Mouse (Mus musculus) layer of hippocampus, postnatal 14 days (tissue): ENCODE data around the gene Ccdc191. TPM values are rescaled to one million over a fixed set of nuclear protein-coding genes. Genes with fewer than 3 reads are reported as not detected.

Source experiments
- DNase-seq, 2 experiments: peaks; one replicate each; pipeline ENCODE4 v3.0.0; 2021 to 2022; ENCODE audit warnings: low spot score in 2 of 2, mixed read lengths in 1 of 2
- long read RNA-seq, 2 experiments: library from polyadenylated mRNA; stranded (forward); transcript quantifications; one replicate each; pipeline ENCODE4 v2.0.0; 2021
- total RNA-seq, 2 experiments: library from RNA; stranded (reverse); gene quantifications; 2 replicates each; pipeline ENCODE4 v1.2.3; 2021

The Ccdc191 gene
- 1 to 10 TPM; 2.2 to 7.8 TPM for total RNA-seq
- long read RNA-seq, experiment 1, partial matches to known transcripts, result 2 of 4 reads
- long read RNA-seq, experiment 1, other reads (novel, unspliced or antisense), result 2 of 4 reads
- long read RNA-seq, experiment 2, partial matches to known transcripts, result 0 of 3 reads
- long read RNA-seq, experiment 2, other reads (novel, unspliced or antisense), result 2 of 3 reads

DNA sequence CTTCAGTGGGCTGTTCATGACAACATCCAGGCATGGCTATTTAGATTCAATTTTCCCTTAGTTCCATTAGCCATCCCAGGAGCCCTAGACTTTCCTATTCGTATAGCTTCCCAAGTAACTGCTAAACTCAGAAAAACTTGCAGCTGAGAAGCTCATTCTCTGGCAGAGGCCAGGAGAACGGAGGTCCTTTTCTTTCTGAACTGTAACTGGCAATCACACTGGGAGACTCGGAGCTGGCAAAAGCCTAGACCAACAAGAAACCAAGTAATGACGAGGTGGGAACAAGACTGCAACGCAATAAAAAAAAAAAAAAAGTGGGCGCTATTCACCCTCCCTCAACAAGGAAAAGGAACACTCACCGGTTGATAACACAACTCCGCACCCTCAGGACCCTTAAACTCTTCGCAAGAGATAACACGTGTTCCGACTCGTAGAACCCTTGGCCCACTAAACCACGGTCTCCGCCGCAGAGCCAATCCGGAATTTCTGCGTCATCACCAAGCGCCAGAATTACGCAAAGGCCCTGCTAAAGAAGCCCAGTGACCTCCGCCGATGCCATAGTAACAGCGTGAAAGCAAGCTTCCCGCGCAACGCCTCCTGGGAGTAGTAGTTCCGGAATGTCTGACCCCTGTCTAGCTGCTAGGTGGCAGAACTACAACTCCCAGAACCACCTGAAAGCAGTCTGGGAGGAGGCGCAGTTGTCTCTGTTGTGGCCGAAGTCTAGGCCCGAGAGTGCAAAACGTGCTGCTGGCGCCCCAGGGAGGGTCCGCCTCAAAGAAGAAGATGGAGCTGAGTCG is at the start of gene Ccdc191:
TSS of gene Ccdc191 (plus strand) at position 593 of the 797 bp plus-strand sequence.
- DNase-seq, result peak; percentile 98 to 100

DNA sequence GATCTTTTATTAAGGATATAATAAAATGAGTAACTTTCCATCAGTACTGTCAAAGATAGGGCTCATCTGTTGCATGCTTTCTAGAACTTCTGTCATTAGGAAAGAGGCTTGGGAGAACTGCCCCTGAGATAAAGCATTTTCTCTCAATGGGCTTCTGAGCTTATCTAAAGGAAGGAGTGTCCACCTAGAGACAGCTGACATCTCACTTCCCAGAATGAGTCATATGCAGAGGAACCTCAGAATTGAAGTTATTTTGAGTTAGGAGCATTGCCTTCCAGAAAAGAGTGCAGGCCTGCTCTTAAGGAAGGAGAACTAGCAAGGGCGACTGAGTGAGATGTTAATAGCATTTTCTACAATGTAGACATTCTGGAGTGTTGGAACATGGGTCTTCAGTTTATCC is 48.4 kb upstream of the Ccdc191 start:
- DNase-seq, result no peak

DNA sequence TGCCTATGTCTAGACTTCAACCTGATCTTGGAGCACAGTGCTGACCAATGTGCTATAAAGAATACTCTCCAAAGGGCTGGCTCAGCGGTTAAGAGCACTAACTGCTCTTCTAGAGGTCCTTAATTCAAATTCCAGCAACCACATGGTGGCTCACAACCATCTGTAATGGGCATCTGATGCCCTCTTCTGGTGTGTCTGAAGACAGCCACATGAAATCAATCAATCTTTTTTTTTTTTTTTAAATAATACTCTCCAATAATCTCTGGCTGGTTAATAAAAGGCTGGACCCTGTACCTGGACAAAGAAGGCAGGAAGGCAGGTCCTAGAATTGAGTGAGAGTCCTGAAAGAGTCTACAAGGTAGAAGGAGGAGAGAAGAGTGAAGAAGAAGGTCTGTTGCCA is 39.8 kb upstream of the Ccdc191 start:
- DNase-seq, result no peak

DNA sequence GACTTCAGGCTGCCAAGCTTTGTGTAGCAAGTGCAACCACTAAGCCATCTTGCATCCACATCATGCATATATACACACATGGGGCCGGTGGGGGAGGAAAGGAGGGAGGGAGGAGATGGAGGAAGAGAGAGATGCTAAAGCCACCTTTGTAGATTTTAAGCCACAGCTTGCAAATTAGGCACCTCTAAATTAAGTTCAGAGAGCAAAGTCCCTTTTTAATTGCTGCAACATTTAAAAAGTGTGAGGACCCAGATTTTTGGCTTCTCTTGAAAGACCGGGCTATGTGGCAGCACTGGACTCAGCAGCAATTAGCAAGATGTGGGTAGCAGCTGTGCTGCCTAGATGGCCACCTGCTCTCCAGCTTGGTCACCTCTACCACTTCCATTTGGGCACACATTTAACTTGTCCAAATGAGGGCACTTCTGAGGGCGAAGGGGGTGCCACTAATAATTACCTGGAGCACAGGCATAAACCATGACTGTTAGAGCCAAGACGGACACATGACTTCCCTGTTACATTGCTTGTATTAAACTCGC is 30.6 kb upstream of the Ccdc191 start:
- peak in 1 of 2 experiments; percentile 29 for DNase-seq

DNA sequence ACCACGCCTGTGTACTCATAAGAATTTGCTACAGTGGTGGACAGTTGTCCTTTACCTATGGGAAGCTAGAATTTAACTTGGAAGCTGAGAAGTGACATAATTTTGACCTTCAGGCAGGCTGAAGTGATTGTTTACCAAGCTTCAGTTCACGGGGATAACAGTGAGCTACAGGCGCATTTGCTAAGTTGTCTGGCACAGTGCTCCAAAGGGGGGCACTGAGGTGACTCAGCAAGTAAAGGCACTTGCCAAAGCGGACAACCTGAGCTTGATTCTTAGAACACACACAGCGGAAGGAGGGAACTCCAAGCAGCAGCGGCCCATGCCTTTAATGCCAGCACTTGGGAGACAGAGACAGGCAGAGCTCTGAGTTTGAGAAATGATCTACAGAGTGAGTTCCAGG is 29.0 kb upstream of the Ccdc191 start:
- DNase-seq, result no peak

DNA sequence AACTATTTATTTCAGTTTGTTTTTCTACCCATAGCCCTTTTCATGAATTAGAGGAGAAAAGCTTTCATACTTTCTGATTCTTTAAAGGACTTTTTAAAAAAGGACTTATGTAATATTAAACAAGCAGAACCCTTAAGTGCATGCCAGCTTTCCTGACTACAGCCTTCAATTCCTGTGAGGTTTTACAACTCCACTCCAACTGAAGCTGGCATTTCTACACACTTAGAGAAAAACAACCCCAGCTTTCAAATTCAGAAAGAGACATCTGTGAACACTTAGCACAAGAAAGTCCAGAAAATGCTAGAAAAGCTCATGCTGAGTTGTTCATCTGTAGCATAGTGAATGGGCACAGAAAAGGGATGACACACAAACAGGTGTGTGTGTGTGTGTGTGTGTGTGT is 19.8 kb upstream of the Ccdc191 start:
- DNase-seq, result peak in 1 of 2 experiments; percentile 48

DNA sequence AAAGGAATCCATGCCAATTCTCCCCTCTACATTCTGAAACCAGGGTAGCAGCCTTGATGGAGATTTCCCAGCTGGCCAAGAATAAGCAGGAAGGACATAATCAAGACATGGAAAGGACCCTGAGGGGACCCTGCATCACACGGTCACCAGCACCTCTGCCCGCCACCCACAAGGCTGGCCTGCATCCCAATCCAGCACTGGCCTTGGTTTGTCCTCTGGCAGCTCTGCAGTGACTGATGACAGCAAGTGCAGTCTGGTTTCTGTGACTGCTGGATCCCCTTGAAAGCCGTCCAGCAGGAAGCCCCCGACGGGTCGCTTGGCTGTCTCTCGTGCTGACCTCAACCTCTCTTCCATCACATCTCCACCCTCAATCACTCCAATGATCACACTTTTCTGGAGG is 18.2 kb upstream of the Ccdc191 start:
- no peak for DNase-seq

DNA sequence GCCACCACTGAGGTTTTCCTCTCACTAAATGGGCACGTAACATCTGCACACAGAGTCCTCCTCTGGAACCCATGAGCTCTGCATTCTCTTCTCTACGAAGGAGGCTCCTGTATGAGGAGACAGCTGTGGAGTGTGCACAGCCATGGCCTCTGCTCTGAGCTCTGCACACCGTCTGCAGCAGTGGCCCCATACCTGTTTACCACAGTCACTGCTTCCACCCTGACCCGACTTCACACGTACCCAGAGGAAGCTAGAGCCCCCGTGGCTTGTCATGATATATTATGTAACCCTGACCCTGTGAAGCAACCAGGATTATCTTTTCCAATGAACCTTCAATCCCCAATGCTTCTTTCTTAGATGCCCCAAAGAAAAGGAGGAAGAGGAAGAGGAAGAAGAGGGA is 9.8 kb upstream of the Ccdc191 start:
- DNase-seq, result no peak

DNA sequence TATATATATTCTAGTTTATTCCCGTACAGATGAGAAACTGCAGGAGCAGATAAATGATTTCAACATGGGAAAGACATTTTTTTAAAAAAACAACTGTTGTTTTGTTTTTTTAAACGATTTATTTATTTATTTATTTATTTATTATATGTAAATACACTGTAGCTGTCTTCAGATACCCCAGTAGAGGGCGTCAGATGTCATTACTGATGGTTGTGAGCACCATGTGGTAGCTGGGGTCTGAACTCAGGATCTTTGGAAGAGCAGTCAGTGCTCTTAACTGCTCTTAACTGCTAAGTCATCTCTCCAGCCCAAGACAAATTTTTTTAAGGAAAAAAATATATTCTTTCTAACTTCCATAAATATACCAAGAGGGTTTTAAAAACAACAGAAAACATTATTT is 8.0 kb upstream of the Ccdc191 start:
- DNase-seq, result no peak

DNA sequence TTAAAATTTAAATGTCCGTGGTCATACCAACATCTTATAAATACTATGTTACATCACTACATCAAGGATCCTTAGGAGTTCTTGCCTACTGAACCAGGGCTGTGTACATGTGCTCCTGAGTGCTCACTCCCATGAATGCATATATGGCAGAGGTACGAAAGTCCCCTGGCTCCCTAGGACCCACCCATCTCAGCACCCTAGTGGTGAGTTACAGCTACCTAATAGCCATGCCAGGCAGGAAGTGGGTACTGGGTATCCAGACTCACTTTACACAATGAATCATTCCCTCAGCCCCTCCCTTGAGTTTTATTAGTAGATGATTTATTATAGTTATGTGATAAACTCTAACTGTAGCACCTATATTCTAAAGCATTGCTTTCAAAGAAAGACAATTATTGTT is 7.3 kb upstream of the Ccdc191 start:
- no peak for DNase-seq

DNA sequence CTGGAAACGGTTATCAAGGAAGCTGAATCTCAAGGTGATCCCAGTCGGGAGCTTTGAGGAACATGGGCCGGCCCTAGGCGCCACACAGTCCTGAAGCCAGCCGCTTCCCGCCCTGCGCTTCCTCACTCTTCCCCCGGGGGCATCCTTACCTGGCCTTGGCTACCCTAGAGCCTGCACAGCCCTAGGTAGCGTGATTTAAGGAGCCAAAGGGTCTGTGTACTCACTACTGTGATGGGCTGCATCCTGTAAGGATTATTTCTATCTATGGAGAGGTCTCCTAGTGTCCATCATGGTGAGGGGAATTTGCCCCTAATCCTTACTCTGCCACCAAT is 371 bp downstream of the Ccdc191 start:
- DNase-seq, result no peak

DNA sequence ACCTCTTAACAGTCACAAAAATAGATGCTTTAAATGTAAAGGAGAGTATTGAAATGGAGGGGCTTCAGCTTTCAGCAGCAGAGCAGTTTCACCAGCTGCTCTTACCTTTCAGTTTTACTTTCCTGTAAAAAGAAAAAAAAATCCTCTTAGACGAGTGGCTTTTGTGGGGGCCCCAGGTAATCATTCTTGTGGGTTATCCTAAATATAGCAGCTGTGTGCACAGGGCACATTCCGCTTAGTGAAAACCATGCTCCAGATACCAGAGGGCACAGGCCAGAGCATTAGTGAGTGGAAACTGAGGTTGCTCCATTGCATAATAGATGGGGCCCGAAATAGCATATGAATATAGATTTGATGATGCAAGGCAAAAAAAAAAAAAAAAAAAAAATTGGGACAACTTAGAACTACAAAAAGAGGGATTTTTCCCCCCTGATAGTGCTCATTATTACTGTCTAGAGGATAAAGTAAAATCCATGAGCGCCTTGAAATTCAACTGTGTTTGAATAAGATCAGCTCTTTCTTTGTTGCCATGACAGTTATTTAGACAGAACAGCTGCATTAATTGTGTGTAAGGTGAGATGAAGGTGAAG is 1.2 kb downstream of the Ccdc191 start:
- DNase-seq, result no peak

DNA sequence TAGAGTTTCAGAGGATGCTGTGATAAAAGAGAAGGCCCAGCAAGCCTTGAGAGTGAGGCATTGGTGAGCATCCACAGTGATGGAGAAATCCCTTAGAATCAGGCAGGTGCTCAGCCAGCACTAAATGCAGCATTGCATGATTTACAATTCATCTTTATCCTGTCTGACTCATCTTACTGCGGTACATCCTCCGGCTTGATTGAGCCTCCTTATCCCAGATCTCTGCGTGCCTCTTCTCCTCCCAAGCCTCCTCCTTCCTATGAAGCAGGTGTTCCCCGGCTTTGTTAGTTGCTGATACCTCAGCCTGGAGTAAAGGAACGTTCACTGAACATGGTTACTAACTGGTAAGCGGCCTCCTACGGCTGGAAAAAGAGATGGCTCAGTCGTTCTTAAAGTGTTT is 4.9 kb downstream of the Ccdc191 start:
- DNase-seq, result no peak

DNA sequence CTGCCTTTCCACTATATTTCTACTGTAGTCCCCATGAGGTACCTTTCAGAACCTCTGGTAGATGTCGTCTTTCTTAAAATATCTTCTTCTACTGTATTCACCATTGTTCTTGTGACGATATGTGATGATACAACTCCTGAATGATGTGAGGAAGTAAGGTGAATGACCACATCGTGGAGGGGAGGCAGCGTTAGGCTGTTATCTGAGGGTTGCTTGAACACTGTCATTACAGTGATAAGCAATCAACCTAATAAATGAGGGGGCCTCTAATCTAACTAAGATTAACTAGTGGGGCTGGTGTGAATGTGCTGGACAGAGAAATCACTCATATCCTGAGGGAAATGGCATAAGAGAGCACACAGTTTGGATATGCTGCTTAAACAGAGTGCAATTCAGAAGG is 10.5 kb downstream of the Ccdc191 start:
- DNase-seq, result no peak

DNA sequence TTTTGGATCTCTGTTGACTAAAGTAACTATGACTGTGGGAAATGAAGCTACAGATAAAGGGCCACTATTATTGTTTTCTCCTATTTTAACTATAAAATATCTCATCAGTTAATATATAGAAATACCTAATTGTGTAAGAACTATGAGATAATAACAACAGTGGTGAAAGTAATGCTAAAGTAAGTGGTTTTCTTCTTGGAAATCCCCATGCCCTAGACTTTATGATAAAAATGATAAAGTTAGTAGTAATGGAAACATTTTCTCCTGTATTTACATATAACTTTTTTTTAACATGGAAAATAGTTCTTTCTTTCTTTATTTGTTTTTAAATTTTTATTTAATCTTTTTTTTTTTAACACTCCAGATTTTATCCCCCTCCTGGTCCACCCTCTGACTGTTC is 11.0 kb downstream of the Ccdc191 start:
- no peak for DNase-seq

DNA sequence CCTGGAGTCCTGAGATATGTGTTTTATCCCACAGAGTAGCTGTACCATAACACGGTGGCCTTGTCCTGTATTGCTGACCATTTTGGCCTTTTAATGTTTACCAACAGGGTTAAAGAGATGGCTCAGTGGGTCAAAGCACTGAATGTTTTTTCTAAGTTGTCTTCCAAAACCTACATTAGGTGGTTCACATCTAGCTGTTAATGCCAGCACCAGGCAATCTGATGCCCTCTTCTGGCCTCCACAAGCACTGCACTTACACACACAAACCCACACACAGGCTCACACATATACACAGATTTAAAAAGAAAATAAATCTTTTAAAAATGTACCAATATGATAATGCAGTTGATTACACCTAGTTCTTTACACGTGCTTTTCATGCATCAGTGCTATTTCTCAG is 19.3 kb downstream of the Ccdc191 start:
- no peak for DNase-seq

DNA sequence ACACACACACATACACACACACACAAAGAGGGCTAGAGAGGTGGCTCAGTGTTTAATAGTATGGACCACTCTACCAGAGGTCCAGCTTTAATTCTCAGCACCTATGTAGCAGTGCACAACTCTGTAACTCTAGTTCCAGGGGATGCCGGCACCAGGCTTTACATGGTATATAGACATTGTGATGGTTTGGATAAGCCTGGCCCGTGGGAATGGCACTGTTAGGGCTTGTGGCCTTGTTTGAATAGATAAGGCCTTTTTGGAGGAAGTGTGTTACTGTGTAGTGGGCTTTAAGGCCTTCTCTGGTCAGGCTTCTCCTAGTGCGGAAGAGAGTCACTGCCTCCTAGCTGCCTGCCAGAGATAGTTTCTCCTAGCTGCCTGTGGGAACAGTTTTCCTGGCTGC is 29.3 kb downstream of the Ccdc191 start:
- no peak for DNase-seq

DNA sequence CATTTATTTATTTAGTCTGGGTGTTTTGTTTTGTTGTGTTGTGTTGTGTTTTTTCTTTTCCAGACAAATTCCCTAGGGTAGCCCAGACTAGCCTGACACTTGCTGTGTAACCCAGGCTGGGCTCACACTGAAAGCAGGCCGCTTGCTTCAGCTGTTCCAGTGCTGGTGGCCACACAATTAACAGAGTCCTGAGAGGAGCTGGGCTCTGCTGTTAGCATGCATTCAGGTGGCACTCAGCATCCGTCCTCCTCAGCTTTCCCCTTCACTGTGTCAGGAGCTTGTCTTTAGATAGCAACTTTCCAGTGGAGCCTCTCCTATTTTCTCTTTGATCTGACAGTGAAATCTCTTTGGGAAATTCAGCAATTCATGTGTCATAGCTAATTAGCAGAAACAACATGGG is 32.4 kb downstream of the Ccdc191 start:
- no peak for DNase-seq

DNA sequence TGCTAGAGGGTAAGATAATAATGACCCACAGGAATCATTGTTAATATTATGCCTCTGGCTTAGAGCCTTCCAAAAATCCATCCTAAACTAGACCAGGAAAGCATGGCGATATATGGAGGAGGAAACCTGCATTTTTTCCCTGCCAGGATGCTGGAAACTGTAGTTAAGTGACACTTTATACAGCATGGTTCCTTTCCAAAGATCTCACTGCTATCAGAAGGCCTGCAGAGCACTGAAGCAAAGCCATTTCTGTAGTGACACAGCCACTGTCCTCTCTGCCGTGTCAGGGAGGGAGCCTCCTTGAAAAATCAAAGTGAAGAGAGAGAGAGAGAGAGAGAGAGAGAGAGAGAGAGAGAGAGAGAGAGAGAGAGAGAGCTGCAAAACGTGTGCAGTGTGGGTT is 33.0 kb downstream of the Ccdc191 start:
- DNase-seq, result no peak

DNA sequence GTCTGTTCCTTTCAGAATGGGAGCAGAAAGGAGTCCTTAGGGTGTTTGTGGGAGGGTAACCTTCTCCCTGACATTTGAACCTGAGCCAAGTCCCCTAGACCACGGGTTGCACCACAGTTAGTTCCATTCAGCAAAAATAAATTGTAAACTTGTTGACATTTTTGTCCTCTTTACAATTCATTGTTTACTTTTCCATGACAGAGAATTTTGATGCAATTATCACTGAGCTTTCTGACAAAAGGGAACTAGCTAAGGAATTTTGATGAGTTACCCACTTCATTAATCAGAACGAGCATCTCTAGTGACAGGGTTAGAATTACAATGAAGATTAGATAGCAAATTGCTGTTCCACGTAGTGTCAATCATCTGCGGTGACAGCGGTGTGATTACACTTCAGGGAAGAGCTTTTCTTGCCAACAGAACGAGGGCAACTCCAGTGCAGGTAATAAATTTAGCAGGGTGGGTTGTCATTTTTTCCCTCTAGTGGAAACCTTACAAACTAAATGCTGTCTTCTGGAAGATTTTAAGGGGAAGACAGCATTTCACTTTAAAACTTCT is 35.5 kb downstream of the Ccdc191 start:
- DNase-seq, result no peak

DNA sequence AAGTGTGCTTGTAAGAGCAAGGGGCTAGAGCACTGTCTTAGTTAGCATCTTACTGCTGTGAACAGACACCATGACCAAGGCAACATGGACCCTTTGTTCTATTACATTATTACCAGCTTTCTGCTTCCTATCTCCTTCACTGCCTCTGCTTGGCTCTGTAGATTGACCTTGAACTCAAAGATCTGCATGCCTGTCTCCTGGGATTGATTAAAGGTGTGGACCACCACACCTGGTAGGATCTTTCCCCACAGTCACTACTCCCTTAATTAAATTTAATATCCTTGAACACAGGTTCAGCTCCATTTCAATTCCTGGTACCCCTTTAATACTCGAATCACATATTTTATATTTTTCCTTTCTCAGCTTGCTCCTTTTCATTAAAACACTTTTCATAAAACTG is 36.2 kb downstream of the Ccdc191 start:
- DNase-seq, result no peak

DNA sequence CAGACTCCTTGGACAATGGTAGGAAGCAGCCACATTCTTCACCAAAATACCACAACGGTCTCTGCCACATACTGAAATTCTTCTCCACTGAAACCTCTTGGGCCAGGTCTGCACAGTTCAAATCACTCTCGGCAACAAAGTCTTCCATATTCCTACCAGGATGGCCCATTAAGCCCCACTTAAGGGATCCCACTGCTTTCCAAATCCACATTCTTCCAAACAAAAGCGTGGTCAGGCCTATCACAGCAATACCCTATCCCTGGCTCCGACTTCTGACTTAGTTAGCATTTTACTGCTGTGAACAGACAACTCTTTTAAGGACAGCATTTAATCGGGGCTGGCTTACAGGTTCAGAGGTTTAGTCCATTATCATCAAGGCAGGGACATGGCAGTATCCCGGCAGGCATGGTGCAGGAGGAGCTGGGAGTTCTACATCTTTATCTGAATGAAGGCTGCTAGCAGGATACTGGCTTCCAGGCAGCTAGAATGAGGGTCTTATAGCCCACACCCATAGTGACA is 36.8 kb downstream of the Ccdc191 start, which contains the start of gene Qtrt2:
TSS of gene Qtrt2 (minus strand) at position 469 of the 519 bp plus-strand sequence.
- no peak for DNase-seq
